Mouse (Mus musculus) liver, postnatal 0 days (tissue): ENCODE measurements around the gene Krtap3-3.

ENCODE experiments used
- CTCF ChIP-seq: sonication (generic); IDR thresholded peaks from 2 replicates; pipeline ENCODE4 v1.5.1; 2016; ENCODE audit warnings: antibody characterized with exemption, low read depth
- EP300 ChIP-seq: IDR thresholded peaks from 2 replicates; pipeline ENCODE4 v1.6.1; 2016; ENCODE audit warnings: antibody characterized with exemption, low read depth, mild to moderate bottlenecking

- TF ChIP-seq CTCF (no peak), EP300 (no peak)
These were observed 6.1 kb upstream of the Krtap3-3 start, which contains the start of gene Krtap3-2 for GRCm38 (mm10) chr11:99556753-99557152.
